Mouse (Mus musculus) kidney, postnatal 0 days (tissue): ENCODE data around the gene 4933428G20Rik. TPM values are rescaled to one million over a fixed set of nuclear protein-coding genes. Genes with fewer than 3 reads are reported as not detected.
A peak's percentile ranks its signal among the peaks of the same experiment; 100 is the strongest.

ENCODE experiments used
- ATAC-seq: fragments of 200-750 bp; cut with Nextera tagmentation; replicated peaks from 2 replicates; pipeline ENCODE4 v1.8.0; 2017; ENCODE audit warnings: low read depth, moderate number of reproducible peaks, moderate TSS enrichment, moderate library complexity; ENCODE audit not compliant: low FRiP score
- DNase-seq: peaks from one replicate; pipeline ENCODE4 v3.0.0-alpha.2; 2016; ENCODE audit warnings: low spot score
- H3K27ac ChIP-seq: fragments of 300-500 bp; sonication (generic); 2 replicates; pipeline ENCODE4 v1.5.1; 2014; ENCODE audit warnings: mild to moderate bottlenecking
- H3K27me3 ChIP-seq: fragments of 300-500 bp; sonication (generic); 2 replicates; pipeline ENCODE4 v1.6.1; 2014; ENCODE audit warnings: low read length, mixed read lengths; ENCODE audit not compliant: insufficient read depth
- H3K36me3 ChIP-seq: fragments of 300-500 bp; sonication (generic); 2 replicates; pipeline ENCODE4 v1.6.1; 2014; ENCODE audit warnings: low read length, mixed read lengths; ENCODE audit not compliant: insufficient read depth
- H3K4me1 ChIP-seq: fragments of 300-500 bp; sonication (generic); replicated peaks from 2 replicates; pipeline ENCODE4 v1.6.1; 2014; ENCODE audit warnings: antibody characterized with exemption, low read length, mixed read lengths; ENCODE audit not compliant: insufficient read depth
- H3K4me2 ChIP-seq: fragments of 300-500 bp; sonication (generic); 2 replicates; pipeline ENCODE4 v1.6.1; 2014; ENCODE audit warnings: mild to moderate bottlenecking, low read length, moderate library complexity, mixed read lengths
- H3K4me3 ChIP-seq: fragments of 300-500 bp; sonication (generic); replicated peaks from 2 replicates; pipeline ENCODE4 v1.5.1; 2014; ENCODE audit warnings: low read depth, low read length
- H3K9ac ChIP-seq: fragments of 300-500 bp; sonication (generic); 2 replicates; pipeline ENCODE4 v1.6.1; 2014; ENCODE audit warnings: low read depth, low read length
- H3K9me3 ChIP-seq: fragments of 300-500 bp; sonication (generic); replicated peaks from 2 replicates; pipeline ENCODE4 v1.6.1; 2016; ENCODE audit warnings: low read length, inconsistent platforms, mixed read lengths
- CTCF ChIP-seq: IDR thresholded peaks from 2 replicates; pipeline ENCODE4 v1.5.1; 2016; ENCODE audit warnings: antibody characterized with exemption, low read depth, mild to moderate bottlenecking, moderate library complexity
- WGBS: fragments of 180-500 bp; shearing (Covaris S2); extraction: QIAGEN DNeasy Blood & Tissue Kit; methylation state at CpG from one replicate; pipeline ENCODE4 v1.1.7; 2014; 5-methylcytosine and 5-hydroxymethylcytosine counted together
- polyA plus RNA-seq: library from polyadenylated mRNA; unstranded; fragments of >200 nt; fragmentation: Nextera tagmentation; extraction: Ambion mirVana; gene quantifications from 2 replicates; pipeline ENCODE4 v1.2.1, GENCODE M21; 2015

Gene 4933428G20Rik
- polyA plus RNA-seq, 1 experiment from 2014 or later, result 0.08 TPM

DNA sequence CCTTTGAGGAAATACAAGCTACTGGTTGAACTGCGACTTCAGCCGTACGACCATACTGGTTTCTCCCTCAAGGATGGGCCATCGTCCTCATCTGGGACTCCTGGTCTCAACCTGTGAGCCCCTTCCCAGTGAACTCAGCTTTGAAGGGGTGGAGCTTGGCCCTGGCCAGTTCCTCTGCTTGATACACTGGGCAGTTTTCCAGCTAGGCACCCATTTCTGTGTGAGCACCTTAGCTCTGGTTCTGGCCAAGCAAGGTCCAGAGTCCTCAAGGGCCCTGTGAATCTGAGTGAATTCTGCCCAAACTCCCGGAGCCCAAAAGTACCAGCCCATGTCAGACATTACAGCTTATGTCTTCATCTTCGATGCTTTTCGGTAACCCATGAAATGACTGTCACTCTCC is 20.4 kb upstream of the 4933428G20Rik start:
- ATAC-seq, result no peak
- H3K4me3 ChIP-seq, result no peak overlapping the region
- no peaks in the 10 kb centered on the region for H3K9me3 ChIP-seq
- no peaks in the 10 kb centered on the region for H3K36me3 ChIP-seq
- no peak overlapping the region for H3K4me2 ChIP-seq
- no peaks in the 10 kb centered on the region for H3K27me3 ChIP-seq
- H3K4me1 ChIP-seq, result peaks cover 13% of the 10 kb centered on the region
- no peak overlapping the region for H3K27ac ChIP-seq
- TF ChIP-seq CTCF, result no peak
- WGBS, result 91% methylated on average over 7 of the region's 7 CpGs
- DNase-seq, result no peak
- H3K9ac ChIP-seq, result no peak overlapping the region

DNA sequence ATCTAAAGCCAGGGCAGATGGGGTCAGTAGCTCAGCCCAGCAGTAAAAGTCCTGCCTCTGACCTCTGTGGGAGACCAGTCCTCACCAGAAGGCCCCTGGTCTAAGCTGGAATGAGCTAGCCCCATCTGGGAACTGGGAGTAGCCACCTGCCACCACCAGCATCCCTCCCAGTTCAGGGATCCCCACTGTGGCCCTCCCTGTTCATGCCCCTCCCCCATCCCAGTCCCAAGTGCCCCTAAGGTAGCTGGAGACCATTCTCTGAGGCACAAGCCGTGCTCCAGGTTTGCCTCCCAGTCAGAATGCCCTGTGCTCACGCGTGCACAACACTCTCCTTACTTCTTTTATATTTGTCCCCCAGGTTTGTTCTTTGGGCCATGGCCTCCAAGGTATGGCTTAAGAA is 12.9 kb upstream of the 4933428G20Rik start:
- WGBS, result 86% methylated on average over 3 of the region's 3 CpGs
- H3K27ac ChIP-seq, result no peak overlapping the region
- no peaks in the 10 kb centered on the region; the same call in 1 of the 2 replicates for H3K27me3 ChIP-seq
- ATAC-seq, result no peak
- no peak for TF ChIP-seq CTCF
- no peak overlapping the region for H3K4me3 ChIP-seq
- no peak overlapping the region for H3K9ac ChIP-seq
- H3K4me2 ChIP-seq, result no peak overlapping the region
- H3K4me1 ChIP-seq, result peaks cover 10% of the 10 kb centered on the region; the same call in 1 of the 2 replicates
- no peaks in the 10 kb centered on the region for H3K36me3 ChIP-seq
- H3K9me3 ChIP-seq, result no peaks in the 10 kb centered on the region
- no peak for DNase-seq

DNA sequence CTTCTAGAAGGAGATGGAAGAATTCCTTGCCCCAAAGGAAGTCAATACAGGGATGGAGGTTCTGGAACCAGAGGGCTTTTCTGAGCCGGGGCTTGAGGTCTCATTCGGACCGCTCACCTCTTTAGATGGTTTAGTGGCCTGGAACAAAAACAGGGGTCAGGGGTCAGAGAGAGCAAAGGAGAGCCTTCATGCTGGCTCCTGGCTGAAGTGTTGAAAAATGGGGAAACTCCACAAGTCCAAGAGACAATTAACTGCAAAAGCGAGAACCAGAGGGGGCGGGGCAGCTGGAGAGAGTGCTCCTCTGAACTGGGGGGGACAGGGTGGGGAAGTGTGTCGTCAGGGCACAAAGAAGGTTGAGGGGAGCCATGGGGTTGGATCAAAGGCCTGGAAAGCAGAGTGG is 12.4 kb upstream of the 4933428G20Rik start:
- no peaks in the 10 kb centered on the region for H3K9me3 ChIP-seq
- no peaks in the 10 kb centered on the region; the same call in 1 of the 2 replicates for H3K27me3 ChIP-seq
- H3K9ac ChIP-seq, result no peak overlapping the region
- H3K4me1 ChIP-seq, result peaks cover 10% of the 10 kb centered on the region; the same call in 1 of the 2 replicates
- DNase-seq (no peak), ATAC-seq (no peak)
- no peak overlapping the region for H3K4me3 ChIP-seq
- H3K4me2 ChIP-seq, result 0 out of 2 replicates have a peak overlapping the region, but pooled peaks have one; percentile 31
- no peaks in the 10 kb centered on the region for H3K36me3 ChIP-seq
- TF ChIP-seq CTCF, result no peak
- H3K27ac ChIP-seq, result 0 out of 2 replicates have a peak overlapping the region, but pooled peaks have one; percentile 58
- 69% methylated on average over 6 of the region's 6 CpGs for WGBS

DNA sequence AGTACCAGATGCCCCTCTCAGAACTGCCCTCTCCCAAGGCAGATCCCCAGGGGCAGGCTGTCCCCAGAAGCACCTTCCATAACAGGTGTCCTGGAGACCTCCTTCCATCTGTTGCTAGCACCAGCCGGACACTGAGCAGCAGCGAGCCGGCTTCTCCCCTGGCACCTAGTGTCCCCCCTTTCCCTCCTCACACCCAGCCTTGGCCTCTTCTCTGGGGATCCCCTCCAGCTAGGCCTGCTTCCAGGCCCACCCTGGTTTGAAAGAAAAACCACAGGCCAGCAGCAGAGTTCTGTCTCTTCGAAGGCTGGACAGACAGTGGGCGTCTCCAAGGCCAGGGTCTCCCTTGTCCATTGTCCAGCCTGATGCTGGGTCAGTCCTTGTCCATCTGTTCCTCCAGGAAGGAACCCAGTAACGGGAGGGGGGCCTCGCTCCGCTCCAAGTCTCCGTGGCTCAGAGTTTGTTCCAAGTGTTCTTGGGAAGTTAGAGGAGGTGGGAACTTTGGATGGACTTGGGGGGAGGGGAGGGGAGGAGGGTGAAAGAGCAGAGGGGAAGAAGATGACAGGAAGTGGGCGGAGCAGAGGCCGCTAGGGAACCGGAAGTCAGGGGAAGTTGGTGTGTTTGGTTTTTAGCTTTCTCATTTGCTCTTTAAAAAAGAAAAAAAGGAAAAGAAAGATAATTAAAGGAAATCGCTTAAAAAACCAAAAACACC is 11.7 kb upstream of the 4933428G20Rik start:
- Histone ChIP-seq H3K9ac (no peak overlapping the region), H3K36me3 (no peaks in the 10 kb centered on the region), H3K4me3 (no peak overlapping the region), H3K9me3 (no peaks in the 10 kb centered on the region), H3K27me3 (no peaks in the 10 kb centered on the region; the same call in 1 of the 2 replicates), H3K27ac (peak overlapping the region; percentile 70), H3K4me1 (peaks cover 10% of the 10 kb centered on the region; the same call in 1 of the 2 replicates), H3K4me2 (peak overlapping the region; percentile 31)
- no peak for TF ChIP-seq CTCF
- 44% methylated on average over 13 of the region's 13 CpGs for WGBS
- peak; percentile 76 for DNase-seq
- no peak for ATAC-seq

DNA sequence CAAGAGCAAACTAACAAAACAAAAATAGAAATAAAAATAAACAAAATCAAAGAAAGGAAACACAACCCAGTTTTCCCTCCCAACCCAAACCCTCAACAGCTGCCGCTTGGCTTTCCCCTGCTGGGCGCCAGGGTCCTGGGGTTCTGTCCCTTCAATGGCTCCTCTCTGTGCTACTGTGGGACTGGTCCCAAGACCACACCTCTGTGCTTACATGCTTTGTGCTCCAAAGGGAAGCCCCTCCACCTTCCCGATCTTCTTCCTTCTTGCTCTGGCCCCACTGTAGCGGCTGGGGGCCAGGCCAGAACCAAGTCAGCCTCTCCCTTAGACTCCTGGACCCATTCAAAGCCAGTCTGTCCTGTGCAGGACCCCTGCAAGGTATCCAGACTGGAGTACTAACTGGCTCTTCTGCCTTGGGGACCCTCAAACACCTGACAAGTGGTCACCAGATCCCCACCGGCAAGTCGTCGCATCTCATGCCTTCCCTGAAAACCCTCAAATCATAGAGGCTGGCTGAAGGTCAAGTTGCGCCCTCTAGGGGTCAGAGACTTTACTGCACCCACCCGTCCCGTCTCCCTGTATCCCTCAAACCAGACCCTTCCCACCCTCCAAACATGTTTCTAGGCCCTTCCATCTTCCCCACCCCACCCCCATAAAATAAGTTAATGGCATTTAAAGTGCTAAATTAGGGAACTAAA is 11.0 kb upstream of the 4933428G20Rik start:
- peak overlapping the region; percentile 31; the same call in 1 of the 2 replicates for H3K4me2 ChIP-seq
- H3K27ac ChIP-seq, result peak overlapping the region; percentile 70; the same call in 1 of the 2 replicates
- H3K4me1 ChIP-seq, result peaks cover 10% of the 10 kb centered on the region; the same call in 1 of the 2 replicates
- no peak overlapping the region for H3K4me3 ChIP-seq
- no peaks in the 10 kb centered on the region for H3K36me3 ChIP-seq
- no peak for ATAC-seq
- no peaks in the 10 kb centered on the region for H3K9me3 ChIP-seq
- H3K9ac ChIP-seq, result no peak overlapping the region
- WGBS, result 39% methylated on average over 10 of the region's 10 CpGs
- no peaks in the 10 kb centered on the region; the same call in 1 of the 2 replicates for H3K27me3 ChIP-seq
- TF ChIP-seq CTCF, result peak; percentile 77
- DNase-seq, result peak; percentile 72

DNA sequence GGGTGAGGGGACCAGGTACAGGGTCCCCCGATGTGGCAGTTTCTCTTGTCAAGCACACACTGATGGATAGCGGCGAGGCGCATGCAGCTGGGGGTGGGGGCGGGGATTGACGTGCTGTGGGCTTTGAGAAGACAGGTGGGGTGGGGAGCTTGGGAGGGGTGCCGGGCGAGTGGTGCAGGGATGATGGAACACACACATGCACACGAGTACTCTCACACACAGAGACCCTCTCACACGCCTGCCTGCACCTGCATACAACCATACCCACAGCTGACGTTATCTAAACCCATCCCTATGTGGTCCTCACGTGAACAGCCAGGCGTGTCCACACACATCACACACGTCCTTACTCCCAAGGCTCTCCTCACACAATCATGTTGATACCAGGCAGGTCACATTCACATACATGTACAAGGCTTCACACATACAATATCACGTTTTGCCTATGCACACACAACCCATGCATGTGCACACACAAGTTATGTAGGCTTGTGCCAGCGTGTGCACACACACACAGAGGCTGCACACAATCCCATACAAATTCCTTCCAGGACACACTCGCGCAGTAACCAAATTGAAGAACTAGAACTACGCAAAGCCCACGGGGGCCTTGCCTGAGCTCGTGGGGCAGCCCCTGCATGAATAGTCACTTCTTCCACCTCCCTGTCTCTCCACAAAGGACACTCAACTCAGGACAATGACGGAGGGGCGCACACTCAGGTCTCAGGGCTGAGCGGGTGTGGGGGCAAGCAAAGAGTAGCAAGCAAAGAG is 9.8 kb upstream of the 4933428G20Rik start:
- Histone ChIP-seq H3K4me1 (peaks cover 10% of the 10 kb centered on the region; the same call in 1 of the 2 replicates), H3K27ac (no peak overlapping the region), H3K36me3 (no peaks in the 10 kb centered on the region), H3K27me3 (no peaks in the 10 kb centered on the region; the same call in 1 of the 2 replicates), H3K9me3 (no peaks in the 10 kb centered on the region), H3K9ac (no peak overlapping the region), H3K4me3 (no peak overlapping the region), H3K4me2 (no peak overlapping the region)
- WGBS, result 69% methylated on average over 24 of the region's 24 CpGs
- DNase-seq (no peak), ATAC-seq (no peak; the same call in 1 of the 2 replicates)
- TF ChIP-seq CTCF, result no peak
